Mouse (Mus musculus): ENCODE data around the gene Glod4. TPM values are rescaled to one million over a fixed set of nuclear protein-coding genes. Genes with fewer than 3 reads are reported as not detected.

The Glod4 gene
- total RNA-seq, 1 experiment from 2014 or later = 85.9 TPM

DNA sequence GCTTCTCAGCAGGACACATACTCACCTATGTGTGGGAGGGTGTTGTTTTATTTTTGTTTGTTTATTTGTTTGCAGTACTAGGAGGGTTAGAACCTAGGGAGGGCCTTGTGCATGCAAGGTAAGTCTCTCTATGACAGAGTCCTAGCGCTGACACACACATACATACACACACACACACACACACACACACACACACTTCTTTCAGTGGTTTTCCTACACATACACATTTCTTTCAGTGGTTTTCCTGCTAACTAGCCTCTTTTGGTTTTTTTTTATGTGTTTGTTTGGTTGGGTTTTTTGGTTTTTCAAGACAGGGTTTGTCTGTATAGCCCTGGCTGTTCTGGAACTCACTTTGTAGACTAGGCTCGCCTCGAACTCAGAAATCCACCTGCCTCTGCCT is 133.1 kb downstream of the Glod4 start:
- ATAC-seq (replicated peaks; ENCODE audit: insufficient number of reproducible peaks, low FRiP score, low TSS enrichment, poor library complexity, severe bottlenecking) = no peak

DNA sequence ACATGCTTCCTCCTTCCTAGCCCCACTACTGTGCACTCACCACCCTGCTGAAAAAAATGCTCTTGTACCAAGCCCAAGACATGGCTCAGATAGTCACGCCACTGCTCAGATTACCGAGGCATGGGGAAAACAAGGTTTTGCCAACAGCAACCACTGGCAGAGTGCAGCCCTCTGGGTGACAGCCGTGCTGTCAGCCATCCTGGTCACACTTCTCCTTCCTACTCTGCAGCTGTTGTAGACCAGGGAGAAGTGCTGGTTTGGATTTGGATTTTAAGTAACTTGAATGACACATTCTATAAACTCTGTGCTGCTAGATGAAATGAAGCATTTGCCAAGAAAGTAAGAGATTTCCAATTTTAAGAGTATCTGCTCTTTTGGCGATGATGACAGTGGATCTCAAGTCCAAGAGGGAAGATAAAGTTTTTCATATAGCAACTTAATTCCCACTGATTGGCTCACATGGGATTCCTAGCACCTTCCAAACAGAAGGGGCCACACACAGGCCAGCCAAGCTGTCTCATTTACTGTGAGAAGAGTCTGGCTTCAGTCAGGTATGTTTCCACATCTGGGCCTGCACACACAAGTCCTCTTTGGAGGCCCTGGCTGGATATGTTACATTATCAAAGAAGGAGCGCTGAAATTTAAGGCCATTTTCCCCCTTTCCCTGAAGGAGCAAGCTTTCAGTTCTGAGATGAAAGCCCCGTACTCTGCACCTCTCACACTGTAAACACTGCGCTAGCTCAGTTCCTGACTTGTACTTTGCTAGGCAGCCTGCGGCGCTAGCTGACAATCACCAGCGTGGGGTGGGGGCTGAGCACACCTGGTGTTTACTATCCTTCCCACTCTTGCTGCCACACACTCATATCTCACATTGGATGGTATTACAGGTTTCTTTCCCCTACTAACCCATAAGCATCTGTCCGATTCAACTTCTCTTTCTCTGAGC is 136.7 kb downstream of the Glod4 start:
- ATAC-seq (replicated peaks; ENCODE audit: insufficient number of reproducible peaks, low FRiP score, low TSS enrichment, poor library complexity, severe bottlenecking) = no peak

DNA sequence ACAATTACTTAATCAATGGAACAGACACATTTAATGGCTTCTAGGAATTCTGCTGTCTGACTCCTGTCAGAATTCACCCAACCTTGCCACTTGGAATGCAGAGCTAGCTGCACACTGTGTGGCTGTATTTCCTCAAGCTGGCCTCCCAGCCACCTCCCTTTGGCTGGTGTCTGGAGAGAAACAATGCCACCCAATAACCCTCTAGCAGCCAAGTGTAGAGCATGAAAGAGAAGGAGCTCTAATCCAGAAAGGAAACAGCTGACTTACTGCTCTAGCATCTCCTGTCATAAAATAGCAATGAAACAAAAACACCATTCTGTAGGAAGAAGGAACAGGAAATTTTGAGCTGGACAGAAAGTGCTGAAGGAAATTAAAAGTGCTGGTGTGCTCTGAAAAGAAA is 142.4 kb downstream of the Glod4 start:
- no peak for ATAC-seq (replicated peaks; ENCODE audit: insufficient number of reproducible peaks, low FRiP score, low TSS enrichment, poor library complexity, severe bottlenecking)

DNA sequence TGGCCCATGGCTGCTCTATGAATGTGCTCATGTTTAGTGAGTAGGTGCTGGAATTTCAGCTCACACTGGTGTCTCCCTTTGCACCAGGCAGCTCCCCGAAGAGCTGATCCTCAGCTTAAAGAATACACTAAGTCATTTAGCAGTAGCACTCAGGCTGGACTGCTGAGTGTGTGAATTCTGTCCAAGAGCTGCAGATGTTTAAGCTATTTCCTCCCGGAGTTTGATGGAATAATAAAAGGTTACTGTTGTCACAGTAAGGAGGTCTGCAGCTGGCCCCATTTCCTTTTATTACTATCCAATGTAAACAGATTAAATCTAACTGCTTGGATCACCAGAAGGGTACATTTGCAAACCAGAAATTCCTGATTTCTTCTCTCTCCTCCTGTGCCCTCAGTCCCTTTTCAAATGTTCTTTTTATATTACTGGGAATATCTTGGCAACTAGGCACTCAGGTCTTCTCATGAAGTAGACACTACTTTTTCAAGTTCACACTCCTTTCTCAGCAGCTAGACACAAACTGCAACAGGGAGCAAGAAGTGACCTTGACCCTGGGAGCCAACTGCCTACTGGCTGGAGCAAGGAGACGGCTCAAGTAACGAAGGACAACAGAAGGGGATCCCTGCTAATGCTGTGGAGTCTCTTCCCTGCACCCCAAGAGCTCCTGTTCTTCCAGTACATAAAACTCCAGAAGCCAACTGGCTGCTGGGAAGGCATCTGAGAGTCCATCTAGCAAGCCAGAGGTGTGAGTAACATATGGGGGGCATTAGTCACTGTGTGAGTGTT is 144.1 kb downstream of the Glod4 start:
- no peak for ATAC-seq (replicated peaks; ENCODE audit: insufficient number of reproducible peaks, low FRiP score, low TSS enrichment, poor library complexity, severe bottlenecking)

DNA sequence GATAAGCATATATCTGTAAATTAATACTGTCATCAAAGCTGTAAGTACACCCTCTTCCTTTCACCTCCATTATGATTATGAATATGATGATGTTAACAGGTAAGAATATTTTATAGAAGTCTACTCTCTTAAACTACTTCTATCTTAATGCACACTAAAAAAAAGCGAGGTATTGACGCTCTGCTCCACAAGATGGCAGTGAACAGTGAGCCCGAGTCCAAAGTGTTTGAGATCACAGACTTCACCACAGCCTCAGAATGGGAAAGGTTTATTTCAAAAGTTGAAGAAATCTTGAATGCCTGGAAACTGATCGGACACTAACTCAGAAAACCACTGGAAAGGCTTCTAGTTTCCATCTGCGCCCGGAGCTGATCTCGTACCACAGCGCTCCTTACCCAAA is 149.9 kb downstream of the Glod4 start:
- no peak for ATAC-seq (replicated peaks; ENCODE audit: insufficient number of reproducible peaks, low FRiP score, low TSS enrichment, poor library complexity, severe bottlenecking)

DNA sequence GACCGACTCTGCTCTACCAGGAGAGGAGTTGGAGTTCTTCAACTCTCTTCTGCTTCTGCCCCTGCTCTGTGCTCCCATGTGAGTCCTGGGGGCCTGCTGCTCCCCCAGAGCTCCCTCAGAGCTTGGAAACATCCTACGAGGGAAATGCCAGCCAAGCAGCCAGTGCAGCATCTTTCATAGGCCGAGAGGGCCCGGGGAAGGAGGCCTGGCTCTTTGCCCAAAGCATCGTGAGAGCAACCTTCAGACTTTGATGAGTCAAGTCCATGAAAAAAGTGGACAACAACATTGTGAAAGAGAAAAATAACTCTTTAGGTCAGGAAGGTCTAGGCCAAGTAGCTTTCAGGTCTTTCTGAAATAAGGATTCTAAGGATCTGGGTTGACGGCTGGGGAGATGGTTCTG is 153.7 kb downstream of the Glod4 start:
- ATAC-seq (replicated peaks; ENCODE audit: insufficient number of reproducible peaks, low FRiP score, low TSS enrichment, poor library complexity, severe bottlenecking) = no peak

DNA sequence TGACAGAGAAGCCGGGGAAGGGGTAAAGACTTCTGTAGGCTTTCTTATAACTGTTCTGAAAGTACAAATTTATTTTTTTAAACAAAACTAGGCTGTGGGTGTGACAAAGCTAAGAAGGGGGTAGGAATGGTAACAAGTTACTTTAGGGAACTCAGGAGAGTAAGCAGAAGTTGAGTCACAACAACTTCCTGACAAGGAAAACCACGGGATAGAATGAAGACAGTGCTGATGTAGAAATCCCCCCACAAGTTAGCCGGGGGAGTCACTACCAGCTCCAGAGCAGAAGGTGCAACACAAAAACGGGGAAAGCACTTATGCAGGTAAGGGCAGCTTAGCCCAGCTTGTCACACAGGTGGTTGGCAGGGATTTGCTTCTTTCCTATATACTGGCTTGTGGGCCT is 155.0 kb downstream of the Glod4 start:
- no peak for ATAC-seq (replicated peaks; ENCODE audit: insufficient number of reproducible peaks, low FRiP score, low TSS enrichment, poor library complexity, severe bottlenecking)

DNA sequence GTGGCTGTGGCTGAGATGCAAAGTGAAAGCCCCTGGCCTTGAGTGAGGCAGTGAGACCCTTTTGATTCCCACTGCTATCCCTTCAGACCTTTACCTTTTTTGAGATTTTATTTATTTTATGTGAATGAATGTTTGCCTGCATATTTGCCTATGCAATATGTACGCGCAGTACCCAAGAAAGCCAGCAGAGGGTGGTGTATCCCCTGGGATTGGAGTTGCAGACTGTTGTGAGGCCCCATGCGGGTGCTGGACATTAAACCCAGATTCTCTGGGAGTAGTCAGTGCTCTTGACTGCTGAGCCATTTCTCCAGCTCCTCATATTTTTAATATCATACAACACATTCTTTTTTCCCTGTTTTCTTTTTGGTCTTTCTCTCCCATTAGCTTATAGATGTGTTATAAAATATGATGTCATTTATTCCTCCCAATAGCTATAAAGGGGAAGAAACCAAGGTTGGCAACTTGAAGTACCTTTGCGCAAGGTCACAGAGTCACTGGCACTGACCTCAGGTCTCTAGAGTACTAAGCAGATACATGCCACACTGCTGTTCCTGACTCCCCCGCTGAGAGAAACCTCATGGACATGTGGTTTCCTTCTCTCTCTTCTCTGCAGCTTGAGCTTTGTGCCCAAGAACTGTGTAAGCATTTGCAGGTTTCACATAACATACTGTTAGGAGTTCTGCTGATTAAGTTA is 157.5 kb downstream of the Glod4 start:
- ATAC-seq (replicated peaks; ENCODE audit: insufficient number of reproducible peaks, low FRiP score, low TSS enrichment, poor library complexity, severe bottlenecking) = peak; percentile 59; the same call in 1 of the 2 replicates

DNA sequence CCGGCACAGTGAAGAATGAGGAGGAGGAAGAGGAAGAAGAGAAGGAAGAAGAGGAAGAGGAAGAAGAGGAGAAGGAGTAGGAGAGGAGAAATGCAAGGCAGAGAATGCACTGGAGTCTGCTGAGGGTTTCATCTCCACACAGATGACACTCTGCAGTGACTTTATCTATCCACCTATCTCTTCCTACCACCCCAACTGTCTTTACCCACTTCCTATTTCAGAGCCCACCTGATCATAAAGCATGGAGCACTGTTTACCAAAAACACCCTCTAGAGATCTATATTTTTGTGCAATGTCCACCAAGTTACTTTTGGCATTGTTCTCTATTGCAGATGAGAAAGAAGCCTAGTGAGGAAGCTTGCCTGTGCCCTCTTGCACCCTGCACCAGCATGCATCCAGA is 158.6 kb downstream of the Glod4 start:
- ATAC-seq (replicated peaks; ENCODE audit: insufficient number of reproducible peaks, low FRiP score, low TSS enrichment, poor library complexity, severe bottlenecking) = no peak

DNA sequence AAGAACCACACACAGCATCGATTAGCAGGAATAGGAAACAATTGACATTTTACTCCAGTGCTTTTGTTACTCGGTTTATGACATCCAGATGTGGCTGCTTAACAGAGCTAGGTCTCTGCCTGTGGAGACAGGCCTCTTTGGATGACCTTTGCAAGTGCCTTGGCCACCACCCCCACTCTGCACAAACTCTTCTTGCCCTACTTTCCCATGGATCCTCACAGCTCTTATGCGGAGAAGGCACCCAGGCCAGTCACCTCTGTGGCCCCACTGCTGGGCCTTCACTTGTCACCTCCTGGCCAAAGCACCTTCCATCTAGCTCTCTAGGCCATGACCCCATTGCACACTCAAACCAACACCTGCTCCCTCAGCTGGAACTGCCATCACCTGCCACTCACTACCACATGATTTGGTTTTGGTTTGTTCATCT is 159.6 kb downstream of the Glod4 start:
- ATAC-seq (replicated peaks; ENCODE audit: insufficient number of reproducible peaks, low FRiP score, low TSS enrichment, poor library complexity, severe bottlenecking) = no peak

DNA sequence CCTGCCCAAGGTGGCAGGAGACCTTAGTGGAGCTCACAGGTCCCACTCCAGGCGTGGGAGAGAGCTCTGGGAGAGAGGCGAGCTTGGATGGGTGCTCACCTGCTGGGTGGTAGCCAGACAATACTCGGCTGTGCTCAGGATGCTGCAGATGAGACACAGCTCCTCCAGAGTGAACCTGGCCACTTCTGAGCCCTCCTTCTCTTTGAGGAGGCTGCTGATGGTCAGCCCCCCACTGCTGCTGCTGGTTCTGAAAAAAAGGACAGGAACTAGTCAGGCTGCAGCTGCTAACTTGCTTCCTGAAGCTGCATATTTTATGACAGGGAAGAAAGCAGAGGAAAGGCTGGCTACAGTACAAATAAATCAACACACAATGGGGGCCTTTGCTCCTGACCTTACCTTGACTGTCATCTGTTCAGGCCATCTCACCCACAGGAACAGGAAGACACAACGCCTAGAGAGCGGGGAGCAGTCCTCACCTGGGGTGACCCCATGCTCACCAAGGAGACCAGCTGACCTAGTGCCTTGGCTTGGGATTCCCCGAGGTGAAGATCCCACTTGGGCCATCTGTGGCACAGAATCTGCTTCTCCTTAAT is 162.4 kb downstream of the Glod4 start:
- no peak for ATAC-seq (replicated peaks; ENCODE audit: insufficient number of reproducible peaks, low FRiP score, low TSS enrichment, poor library complexity, severe bottlenecking)

DNA sequence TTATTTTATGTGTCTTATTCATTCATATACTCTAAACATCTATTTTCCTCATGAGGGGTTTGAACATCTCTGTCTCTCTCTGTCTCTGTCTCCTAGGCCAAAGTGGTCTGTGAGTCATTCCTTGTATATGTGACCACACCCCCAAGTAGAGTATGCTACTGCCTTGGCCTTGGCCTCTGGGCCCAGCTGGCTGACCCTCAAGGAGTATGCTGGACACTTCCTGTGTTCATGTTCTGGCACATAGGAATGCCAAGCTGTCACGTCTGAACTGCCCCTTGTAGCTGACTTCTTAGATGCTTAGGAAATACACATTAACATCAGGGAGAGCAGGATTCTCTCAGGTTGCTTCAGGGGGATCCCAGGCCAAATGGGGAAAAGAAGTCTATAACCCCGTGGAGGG is 163.2 kb downstream of the Glod4 start:
- ATAC-seq (replicated peaks; ENCODE audit: insufficient number of reproducible peaks, low FRiP score, low TSS enrichment, poor library complexity, severe bottlenecking) = no peak

DNA sequence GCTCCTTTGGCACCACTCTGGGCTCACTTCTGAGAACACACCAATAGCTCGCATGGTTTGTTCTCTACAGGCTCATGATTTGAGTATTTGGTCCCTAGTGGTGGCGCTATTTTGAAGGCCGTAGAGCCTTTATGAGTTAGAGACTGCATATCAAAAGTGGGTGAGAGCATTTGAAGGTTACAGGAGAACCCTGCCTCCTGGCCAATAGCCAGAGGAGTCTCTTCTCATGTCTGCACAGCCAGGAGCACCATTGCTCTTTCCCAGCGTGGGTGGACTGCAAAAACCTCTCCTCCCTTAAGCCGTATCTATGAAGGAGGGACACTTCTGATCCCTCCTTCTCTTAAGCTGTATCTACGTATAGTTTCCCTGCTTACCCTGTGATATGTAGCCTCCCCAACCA is 166.2 kb downstream of the Glod4 start:
- no peak for ATAC-seq (replicated peaks; ENCODE audit: insufficient number of reproducible peaks, low FRiP score, low TSS enrichment, poor library complexity, severe bottlenecking)

DNA sequence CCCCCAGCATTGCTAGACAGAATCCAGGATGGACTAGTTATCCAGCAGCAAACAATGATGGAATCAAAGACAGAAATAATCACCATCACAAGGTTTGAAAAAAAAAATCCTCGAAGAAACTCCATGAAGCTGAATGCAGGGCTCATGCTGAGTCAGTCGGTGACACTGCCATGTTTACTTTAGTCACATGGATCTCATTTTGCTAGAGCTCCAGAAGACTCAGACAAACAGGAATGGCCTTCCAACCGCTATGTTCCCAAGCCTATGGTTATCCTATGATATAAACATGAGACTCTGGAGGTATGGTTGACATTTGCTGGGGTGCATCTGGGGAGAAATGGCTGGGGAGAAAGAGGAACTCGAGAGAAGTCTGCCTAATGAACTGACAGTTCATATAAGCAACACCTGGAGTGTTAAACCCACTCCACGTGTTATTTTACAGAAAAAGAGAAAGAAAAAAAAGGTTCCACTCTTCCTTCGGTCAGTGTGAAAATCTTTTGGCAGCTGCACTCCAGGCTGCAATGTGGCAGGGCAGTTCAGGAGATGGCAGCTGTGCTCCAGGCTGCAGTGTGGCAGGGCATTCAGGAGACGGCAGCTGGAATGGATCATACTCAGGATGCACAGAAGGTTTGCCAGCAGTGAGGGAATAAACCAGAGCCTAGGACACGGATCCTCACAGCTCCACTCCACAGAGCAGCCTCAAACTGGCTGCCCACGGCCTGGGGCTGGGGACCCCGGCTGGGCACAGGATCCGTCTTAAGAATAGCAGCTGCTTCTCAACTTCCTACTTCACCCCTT is 169.0 kb downstream of the Glod4 start:
- ATAC-seq (replicated peaks; ENCODE audit: insufficient number of reproducible peaks, low FRiP score, low TSS enrichment, poor library complexity, severe bottlenecking) = no peak

Other genes with a start within 250 kb of the Glod4 start
- 0.43 TPM in 1 of 3 replicates, not detected in the others for gene 1700016K19Rik, start 243.8 kb downstream of the Glod4 start, total RNA-seq (2017)
- 1.4 to 29.5 TPM (median 23.9 TPM) in 3 replicates for gene Rflnb, start 215.9 kb downstream of the Glod4 start, total RNA-seq (2017)
- 39.4 to 43.8 TPM (median 41.9 TPM) in 3 replicates for gene Vps53, start 64.1 kb downstream of the Glod4 start, total RNA-seq (2017)
- 0.85 to 1.8 TPM (median 1.4 TPM) in 3 replicates for gene Fam57a, start 64.1 kb downstream of the Glod4 start, total RNA-seq (2017)
- gene Dbil5, start 26.1 kb downstream of the Glod4 start, total RNA-seq (2017) = 0.97 TPM in 1 of 3 replicates, not detected in the others
- gene Gemin4, start 26.1 kb downstream of the Glod4 start, total RNA-seq (2017) = 2.3 to 4.5 TPM in 2 of 3 replicates, not detected in the other
- gene Mrm3, start within 50 bp of the Glod4 start, total RNA-seq (2017) = 3.2 to 9.7 TPM (median 5.5 TPM) in 3 replicates
- gene Nxn, start 155.4 kb upstream of the Glod4 start, total RNA-seq (2017) = 1.9 to 5.8 TPM (median 2.8 TPM) in 3 replicates
- gene Timm22, start 163.2 kb upstream of the Glod4 start, total RNA-seq (2017) = 6.4 to 10.2 TPM (median 8.2 TPM) in 3 replicates